In genomic region chr9:94568386-94568785, GRCm38 (mm10) we compare ENCODE assay signal across 24 mouse cellular contexts.
"Had no signal": no experiment of that assay in that cellular context is flagged by ENCODE, and none has a peak within 500 bp of the region (broad histone marks: within the 10 kb centered on the region; RNA-seq: fewer than 3 reads in every experiment).

No protein-coding gene starts in this region.

- H3K4me1 ChIP-seq: heart, embryonic 10.5 days; heart, embryonic 12.5 days; hindbrain, embryonic 10.5 days; hindbrain, embryonic 13.5 days; intestine, embryonic 15.5 days; limb, embryonic 13.5 days had no signal

- ATAC-seq: hindbrain, embryonic 16.5 days; inflammation-experienced regulatory T-cells, adult 6 months; intestine, embryonic 15.5 days; intestine, postnatal 0 days had no signal

- H3K4me3 ChIP-seq: gastrocnemius, adult 2 months; heart, embryonic 10.5 days; heart, embryonic 12.5 days; hindbrain, embryonic 10.5 days; hindbrain, embryonic 13.5 days; intestine, embryonic 15.5 days; layer of hippocampus, adult 2 months; left cerebral cortex, adult 2 months; limb, embryonic 13.5 days had no signal

- H3K27ac ChIP-seq: gastrocnemius, adult 2 months; heart, embryonic 10.5 days; hindbrain, embryonic 10.5 days; hindbrain, embryonic 13.5 days; intestine, embryonic 15.5 days; layer of hippocampus, adult 2 months; left cerebral cortex, adult 2 months; limb, embryonic 13.5 days had no signal

- H3K9ac ChIP-seq: heart, embryonic 12.5 days; hindbrain, embryonic 13.5 days; intestine, embryonic 15.5 days; limb, embryonic 13.5 days had no signal

- H3K27me3 ChIP-seq: heart, embryonic 12.5 days; hindbrain, embryonic 13.5 days; intestine, embryonic 15.5 days; limb, embryonic 13.5 days had no signal

- DNase-seq: gastrocnemius, adult 2 months; gastrocnemius, postnatal 10 days; gastrocnemius, postnatal 25 days; heart, adult 18-20 months; heart, postnatal 10 days; heart, postnatal 4 days; kidney, adult 18-20 months; kidney, adult 8-10 months; kidney, postnatal 10 days; kidney, postnatal 25 days; kidney, postnatal 4 days; liver had no signal

- H3K36me3 ChIP-seq: heart, embryonic 10.5 days; heart, embryonic 12.5 days; hindbrain, embryonic 10.5 days; hindbrain, embryonic 13.5 days; intestine, embryonic 15.5 days; limb, embryonic 13.5 days had no signal

- H3K9me3 ChIP-seq: heart, embryonic 10.5 days; heart, embryonic 12.5 days; hindbrain, embryonic 10.5 days; hindbrain, embryonic 13.5 days; intestine, embryonic 15.5 days; limb, embryonic 13.5 days had no signal

- H3K4me2 ChIP-seq: heart, embryonic 12.5 days; hindbrain, embryonic 13.5 days; intestine, embryonic 15.5 days; limb, embryonic 13.5 days; liver, embryonic 11.5 days had no signal
